ENCODE assay signal across 19 mouse cellular contexts in the genomic region with DNA sequence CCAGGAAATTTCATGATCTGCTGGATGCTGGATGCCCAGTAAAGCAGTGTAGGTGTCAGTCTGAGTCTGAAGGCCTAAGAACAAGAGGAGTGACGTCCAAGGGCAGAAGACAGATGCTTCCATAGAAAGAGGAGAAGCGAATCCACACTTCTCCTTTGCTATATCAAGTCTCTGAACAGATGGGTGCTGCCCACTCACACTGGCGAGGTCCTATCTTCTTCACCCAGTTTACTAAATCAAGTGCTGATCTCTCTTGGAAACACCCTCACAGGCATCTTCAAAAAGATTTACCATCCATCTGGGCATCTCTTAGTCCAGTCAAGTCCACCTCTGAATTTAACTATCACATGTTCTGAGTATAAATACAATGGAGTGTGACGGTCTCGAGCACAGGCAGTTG.
DNase-seq lines count a peak whose midpoint lies in the region; TF ChIP-seq lines count a peak whose summit lies in the region.
"Had no signal": no experiment of that assay in that cellular context is flagged by ENCODE, and none has a peak within 500 bp of the region (broad histone marks: within the 10 kb centered on the region; RNA-seq: fewer than 3 reads in every experiment).

No protein-coding gene starts in this region.

- H3K27ac ChIP-seq in layer of hippocampus, adult 2 months, result no peak overlapping the region
- no peak overlapping the region; the same call in 1 of the 2 replicates for H3K27ac ChIP-seq in left cerebral cortex, adult 2 months
- H3K27ac ChIP-seq: forebrain, embryonic 10.5 days; heart, embryonic 10.5 days; limb, embryonic 15.5 days; liver, embryonic 15.5 days; neural tube, embryonic 12.5 days had no signal

- TF ChIP-seq CTCF in layer of hippocampus, adult 2 months (conservative IDR thresholded peaks at IDR 0.05), result no peak
- no peak for TF ChIP-seq CTCF in left cerebral cortex, adult 2 months (IDR thresholded peaks at IDR 0.05)

- no peak overlapping the region for H3K4me3 ChIP-seq in layer of hippocampus, adult 2 months
- no peak overlapping the region for H3K4me3 ChIP-seq in left cerebral cortex, adult 2 months
- H3K4me3 ChIP-seq: forebrain, embryonic 10.5 days; heart, embryonic 10.5 days; limb, embryonic 15.5 days; liver, embryonic 15.5 days; neural tube, embryonic 12.5 days had no signal

- intact Hi-C loops in left cerebral cortex, adult 2 months (cut with DNase I), result loop anchor here (1.0 to 2.0 kb wide), 3 partner anchors 17 to 121 kb away; no protein-coding TSS in a partner anchor

- peak; percentile 30 to 36 for DNase-seq in layer of hippocampus, adult 8-10 months (ENCODE audit: low spot score in 2 of 2)
- no peak for DNase-seq in layer of hippocampus, adult 2 months (ENCODE audit: low spot score in 2 of 2)
- DNase-seq in frontal cortex, adult 2 months (ENCODE audit: extremely low spot score in 1 of 2, low spot score in 1 of 2), result peak; percentile 82 to 92
- peak; percentile 37 to 69 for DNase-seq in left cerebral cortex, adult 2 months (ENCODE audit: extremely low spot score in 1 of 2, low spot score in 2 of 2)
- DNase-seq in right cerebral cortex, postnatal 25 days, result peak; percentile 78
- no peak for DNase-seq in adrenal gland, adult 18-20 months (ENCODE audit: low spot score in 2 of 2)
- no peak for DNase-seq in gastrocnemius, postnatal 25 days
- DNase-seq: adrenal gland, postnatal 36 days; cerebellum, adult 2 months; forebrain, postnatal 0 days; heart, postnatal 10 days; kidney, adult 18-20 months; kidney, postnatal 10 days; thymus, postnatal 4 days had no signal

Comparison
In these comparisons a context has a peak if more than half of its experiments do, and no peak if none do; other contexts are left out.
1. DNase-seq: peak in layer of hippocampus, adult 8-10 months (2 of 2), frontal cortex, adult 2 months (2 of 2), left cerebral cortex, adult 2 months (2 of 2) and right cerebral cortex, postnatal 25 days (single experiment); none in layer of hippocampus, adult 2 months (0 of 2), adrenal gland, adult 18-20 months (0 of 2) and gastrocnemius, postnatal 25 days (single experiment).